Mouse (Mus musculus) frontal cortex, postnatal 10 days (tissue): ENCODE measurements around the gene Epha4.

ENCODE experiments used
- DNase-seq, 2 experiments: peaks; one replicate each; pipeline ENCODE4 v3.0.0; 2022; ENCODE audit warnings: low spot score in 2 of 2, mixed read lengths in 1 of 2

The Epha4 gene

DNA sequence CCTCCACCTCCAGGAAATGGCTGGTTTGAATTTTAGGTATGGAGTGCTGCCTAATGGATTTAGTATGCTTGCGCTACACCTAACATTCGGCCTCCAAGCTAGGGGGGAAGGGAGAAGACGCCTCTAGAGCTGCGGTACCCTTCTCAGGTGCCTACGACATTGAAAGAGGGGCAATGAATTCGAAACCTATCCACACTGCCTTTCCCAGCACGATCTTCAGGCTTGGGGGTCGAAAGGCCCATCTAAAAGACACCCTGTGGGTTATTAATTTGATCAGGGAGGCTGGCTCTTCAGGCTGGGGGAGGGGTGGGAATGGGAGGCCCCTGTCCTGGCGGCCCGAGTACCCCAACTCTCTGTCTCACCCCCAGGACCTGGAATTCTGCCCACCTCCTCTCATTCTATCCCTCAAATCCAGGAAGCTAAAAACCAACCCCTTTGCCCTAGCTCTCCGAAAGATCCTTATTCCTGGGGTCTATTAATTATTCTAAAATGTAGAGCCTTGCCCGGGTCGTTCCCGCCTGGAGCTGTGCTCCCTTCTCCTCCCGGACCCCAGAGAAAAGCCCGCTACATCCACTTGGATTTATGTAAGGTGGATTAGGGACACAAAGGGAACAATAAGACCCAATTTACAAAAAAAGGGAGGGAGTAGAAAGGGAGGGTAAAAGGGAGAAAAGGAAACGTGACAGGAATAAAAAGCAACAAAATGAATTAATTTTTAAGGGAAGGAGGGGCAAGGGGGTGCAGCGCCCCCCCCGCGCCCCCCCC, 2.3 kb downstream of the Epha4 start:
- DNase-seq, result no peak

GRCm38 (mm10) chr1:77512059-77512407, 2.9 kb downstream of the Epha4 start:
- DNase-seq, result no peak

GRCm38 (mm10) chr1:77511372-77512058, 3.4 kb downstream of the Epha4 start:
- no peak for DNase-seq

- DNase-seq, result no peak
These were observed 4.3 kb downstream of the Epha4 start for GRCm38 (mm10) chr1:77510623-77511022.

DNA sequence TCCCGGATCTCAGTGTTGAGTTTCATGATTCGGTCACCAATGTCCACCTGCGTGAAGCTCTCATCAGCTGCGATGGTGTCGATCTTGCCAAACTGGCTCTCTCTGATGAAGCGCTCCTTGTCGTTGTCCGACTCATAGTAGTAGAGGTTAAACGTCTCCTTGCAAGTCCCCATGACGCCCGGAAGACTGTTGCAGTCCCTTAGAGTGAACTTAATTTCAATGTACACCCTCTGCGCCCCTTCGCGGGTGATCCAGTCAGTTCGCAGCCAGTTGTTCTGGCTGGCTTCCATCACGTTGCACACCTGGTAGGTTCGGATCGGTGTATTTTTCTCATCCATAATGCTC, 8.1 kb downstream of the Epha4 start:
- DNase-seq, result no peak

- DNase-seq, result no peak
These were observed 8.6 kb downstream of the Epha4 start for GRCm38 (mm10) chr1:77506038-77506855.

GRCm38 (mm10) chr1:77505263-77505662, 9.6 kb downstream of the Epha4 start:
- DNase-seq, result no peak

DNA sequence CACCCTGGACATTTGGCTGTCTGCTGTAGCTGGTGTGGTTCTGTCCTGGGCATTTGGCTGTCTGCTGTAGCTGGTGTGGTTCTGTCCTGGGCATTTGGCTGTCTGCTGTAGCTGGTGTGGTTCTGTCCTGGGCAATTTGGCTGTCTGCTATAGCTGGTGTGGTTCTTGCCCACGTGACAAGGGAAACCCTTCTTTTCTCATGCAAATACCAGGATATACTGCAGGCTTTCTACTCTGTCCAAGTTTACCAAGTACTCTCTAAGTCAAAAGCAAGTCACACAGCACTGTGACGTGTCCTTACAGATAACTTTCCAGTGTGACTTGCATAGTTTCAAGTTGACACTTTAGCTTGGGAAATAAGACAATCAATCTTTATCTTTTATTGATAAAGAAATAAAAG, 10.1 kb downstream of the Epha4 start:
- no peak for DNase-seq

GRCm38 (mm10) chr1:77503711-77504181, 11.1 kb downstream of the Epha4 start:
- no peak for DNase-seq

GRCm38 (mm10) chr1:77502554-77503119, 12.3 kb downstream of the Epha4 start:
- no peak for DNase-seq

DNA sequence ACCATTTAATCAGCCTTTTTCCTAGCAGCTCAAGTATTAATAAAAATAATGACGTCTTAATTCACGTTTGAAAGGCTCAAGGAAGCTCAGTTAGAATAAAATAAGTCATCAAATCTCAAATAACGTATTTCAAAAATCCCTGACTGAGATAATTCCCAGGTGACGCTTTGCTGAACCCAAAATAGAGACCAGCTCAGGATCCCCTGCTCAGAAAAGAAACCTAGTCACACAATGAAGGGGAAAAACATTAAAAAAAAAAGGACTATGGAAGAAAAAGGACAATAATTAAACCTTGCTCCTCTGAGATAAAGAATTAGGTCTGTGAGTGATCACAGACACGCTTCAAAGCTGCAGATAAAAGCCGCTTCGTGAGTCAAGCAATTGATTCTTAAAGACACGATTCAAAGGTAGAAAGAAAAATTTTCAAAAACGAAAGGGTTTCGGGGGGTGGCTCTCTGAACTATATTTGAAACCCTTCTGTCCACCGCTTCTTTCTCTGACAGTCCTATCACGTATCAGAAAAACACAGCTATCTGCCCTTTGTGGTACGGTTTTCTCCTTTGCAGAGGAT, 13.4 kb downstream of the Epha4 start:
- DNase-seq, result no peak

DNA sequence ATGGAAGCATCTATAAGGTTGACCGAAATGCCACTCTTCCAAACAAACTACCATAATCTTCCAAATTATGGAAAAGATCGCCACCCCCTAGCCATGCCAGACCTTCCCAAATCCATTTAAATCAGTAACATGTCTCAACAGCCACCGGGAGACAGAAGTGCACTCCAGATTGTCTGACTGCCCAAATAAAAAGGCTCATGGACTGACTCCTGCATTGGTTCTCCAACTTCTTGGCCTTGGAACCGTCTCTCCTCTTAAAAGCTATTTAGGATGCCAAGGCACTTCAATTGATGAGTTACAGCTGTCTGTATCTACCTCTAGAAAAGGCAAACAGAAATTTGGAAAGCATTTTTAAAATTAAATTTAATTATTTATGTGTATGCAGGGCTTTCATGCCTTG, 17.4 kb downstream of the Epha4 start:
- no peak for DNase-seq

GRCm38 (mm10) chr1:77496468-77497181, 18.3 kb downstream of the Epha4 start:
- DNase-seq, result peak; percentile 39 to 40

- DNase-seq, result no peak
These were observed 19.1 kb downstream of the Epha4 start for GRCm38 (mm10) chr1:77495790-77496158.

DNA sequence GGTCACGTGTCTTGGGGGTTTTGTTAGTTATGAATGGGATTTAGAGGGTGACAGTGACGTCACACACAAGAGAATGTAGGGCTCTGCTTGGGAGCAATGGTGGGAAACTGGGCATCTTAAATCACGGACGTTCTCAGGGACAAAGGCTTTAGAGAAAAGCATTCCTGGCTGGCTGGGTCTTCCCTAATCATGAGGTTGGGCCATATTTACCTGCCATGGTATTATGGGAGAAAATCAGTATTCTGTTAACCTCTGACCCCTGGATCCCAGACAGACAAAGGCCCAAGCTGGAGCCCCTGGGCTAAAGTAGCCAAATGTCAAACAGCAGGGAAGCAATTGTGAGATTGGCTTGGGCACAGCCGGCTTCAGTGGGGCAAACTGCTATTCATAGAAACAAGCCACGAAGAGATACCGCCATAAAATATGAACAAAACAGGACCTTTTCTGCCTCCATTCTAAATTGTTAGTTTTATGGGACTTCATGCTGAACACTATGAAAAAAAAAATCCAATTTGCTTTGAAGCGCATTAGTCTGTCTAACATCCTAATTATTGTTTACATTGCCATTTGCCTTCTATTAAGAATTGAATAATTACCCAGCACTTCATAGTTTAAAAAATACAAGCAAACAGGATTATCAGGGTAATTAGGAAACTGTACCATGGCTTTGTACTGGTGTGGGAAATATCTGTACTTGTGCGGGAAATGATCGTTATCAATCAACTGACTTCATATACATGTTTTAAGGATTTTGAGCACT, 19.7 kb downstream of the Epha4 start:
- DNase-seq, result no peak

DNA sequence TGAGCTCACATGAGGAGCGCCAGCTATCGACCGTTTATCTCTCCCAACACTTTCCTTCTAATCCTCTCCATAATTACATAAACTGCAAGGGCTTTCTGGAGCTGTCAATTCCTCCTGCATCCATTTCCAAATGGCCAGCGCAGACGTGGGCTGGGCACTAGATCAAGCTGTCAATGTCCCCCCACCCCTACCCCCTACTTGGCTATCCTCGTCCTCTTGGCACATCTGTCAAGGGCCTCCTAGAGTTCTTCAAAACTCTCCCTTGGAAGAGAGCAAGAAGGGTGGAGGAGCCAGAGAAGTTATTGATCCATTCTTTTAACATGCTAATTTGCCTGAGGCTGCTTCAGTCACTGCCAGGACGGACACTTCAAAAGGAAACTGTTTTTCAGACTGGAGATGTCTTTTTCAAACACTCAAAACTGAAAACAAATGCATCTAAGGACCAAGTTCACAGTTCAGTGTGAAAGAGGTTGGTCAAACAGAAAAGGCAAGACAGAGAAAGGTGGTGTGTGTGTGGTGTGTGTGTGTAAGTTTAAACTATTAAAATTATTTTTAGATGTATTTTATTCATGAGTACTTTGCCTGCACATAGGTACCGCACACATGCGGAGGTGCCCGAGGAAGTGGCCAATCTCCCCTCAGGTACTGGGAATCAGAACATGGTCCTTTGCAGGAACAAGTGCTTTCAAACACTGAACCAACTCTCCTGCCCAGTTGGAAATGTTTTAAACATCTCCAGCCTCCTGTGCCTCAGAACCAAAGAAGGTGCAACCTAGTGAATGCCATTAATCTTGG, 20.9 kb downstream of the Epha4 start:
- no peak for DNase-seq

DNA sequence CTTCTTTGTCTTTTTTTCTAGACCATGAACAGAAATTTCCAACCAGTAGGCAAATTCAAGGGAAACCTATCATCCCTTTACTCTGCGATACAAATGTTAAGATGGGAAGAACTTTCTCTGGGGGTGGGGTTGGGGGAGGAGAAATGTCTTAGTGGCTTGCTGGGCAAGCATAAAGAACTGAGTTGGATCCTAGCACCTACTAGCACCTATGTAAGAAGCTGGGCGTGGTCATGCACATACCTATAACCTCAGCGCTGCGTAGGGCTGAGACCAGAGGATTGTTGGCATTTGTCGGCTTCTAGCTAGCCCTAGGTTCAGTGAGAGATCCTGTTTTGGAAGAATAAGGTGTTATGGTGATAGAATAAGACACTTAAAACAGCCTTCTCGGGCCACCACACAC, 24.7 kb downstream of the Epha4 start:
- DNase-seq, result no peak

DNA sequence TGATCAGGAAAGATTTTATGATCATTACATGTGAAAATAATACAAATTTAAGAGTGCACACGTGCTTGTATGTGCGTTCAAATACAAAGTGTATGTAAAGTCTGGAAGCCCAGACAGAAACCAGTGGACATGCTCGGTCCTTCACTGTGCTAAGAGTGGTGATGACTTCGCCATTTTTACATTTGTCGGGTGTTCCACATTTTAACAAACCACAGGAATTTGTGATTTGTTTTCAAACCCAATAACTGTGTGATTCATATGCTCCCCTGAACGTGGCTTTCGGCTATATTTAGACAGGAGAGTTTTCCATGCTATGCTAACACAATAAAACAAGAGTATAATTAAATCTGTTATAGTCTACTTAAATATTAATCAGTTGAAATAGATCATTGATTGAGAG, 25.5 kb downstream of the Epha4 start:
- DNase-seq, result no peak

DNA sequence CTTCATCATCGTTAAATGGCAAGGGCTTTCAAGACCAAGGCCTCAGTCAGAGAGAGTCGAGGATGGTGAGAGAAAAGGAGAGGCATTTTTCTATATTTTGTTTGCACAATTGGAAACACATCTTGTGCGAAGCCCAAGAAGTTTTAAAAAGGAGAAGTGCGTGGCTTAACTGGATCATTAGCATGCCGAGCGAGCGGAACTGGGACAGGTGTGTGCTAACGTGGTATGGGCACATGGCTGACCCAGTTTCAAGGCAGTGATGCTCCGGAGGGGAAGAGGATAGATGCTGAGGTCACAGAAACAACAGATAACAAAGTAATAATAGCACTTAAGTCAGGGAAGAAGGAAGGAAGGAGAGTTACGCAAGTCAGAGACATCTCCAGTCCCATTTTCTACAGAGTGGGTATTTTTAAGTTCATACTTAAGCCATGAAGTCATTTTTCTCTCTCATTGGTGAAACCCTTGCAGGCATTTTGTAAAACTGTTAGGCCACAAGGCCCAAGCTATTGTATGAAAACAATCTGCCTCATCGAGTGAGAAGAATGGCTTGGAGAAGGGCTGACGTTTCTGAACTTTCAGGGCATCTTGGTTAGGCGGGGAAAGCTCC, 26.9 kb downstream of the Epha4 start:
- no peak for DNase-seq
